Mouse (Mus musculus) thymus, postnatal 25 days (tissue): Measurements from ENCODE around the gene Olfr1138.

Experiments used
- DNase-seq: peaks from one replicate; pipeline ENCODE4 v3.0.0; 2022

Gene Olfr1138

DNA sequence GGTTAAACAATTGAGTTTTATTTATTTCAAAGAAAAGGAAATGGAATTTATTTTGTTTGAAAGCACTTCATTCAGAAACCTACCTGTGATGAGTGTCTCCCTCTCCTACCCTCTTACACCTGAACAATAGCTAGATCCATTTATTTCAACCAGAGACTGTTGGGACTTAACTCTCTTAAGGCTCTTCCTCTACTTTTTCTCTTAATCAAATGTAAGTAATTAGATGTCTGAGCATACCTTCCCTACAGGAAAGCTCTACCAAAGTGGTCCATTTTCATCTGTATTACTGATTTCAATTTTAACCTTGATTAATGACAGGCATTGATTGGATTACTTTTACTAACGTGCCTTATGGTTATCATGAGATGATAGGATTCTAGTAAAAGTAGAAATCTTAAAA is at the start of gene Olfr1138:
Olfr1138 (minus strand) TSS at position 101 of the 400 bp plus-strand sequence.
- no peak for DNase-seq

DNA sequence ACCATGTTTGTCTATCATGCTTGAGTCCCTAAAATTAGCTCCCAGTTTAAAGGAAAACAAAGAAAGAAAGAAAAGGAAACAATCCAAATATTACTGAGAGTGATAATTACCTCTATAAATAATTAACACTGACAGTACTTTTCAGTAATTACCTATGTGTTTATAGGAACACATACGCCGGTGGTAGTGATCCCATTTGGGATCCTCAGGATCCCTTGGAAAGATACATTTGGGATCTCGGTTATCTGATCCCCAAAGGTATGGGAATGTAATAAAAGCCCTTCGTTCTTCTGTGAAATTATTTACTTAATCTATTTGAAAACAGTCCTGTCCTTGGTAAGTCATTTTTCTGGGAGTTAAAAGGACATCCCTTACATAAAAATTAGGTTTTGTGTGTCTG is 39.4 kb upstream of the Olfr1138 start, which contains the start of gene Olfr152:
Olfr152 (plus strand) TSS at position 301 of the 400 bp plus-strand sequence.
- no peak for DNase-seq

DNA sequence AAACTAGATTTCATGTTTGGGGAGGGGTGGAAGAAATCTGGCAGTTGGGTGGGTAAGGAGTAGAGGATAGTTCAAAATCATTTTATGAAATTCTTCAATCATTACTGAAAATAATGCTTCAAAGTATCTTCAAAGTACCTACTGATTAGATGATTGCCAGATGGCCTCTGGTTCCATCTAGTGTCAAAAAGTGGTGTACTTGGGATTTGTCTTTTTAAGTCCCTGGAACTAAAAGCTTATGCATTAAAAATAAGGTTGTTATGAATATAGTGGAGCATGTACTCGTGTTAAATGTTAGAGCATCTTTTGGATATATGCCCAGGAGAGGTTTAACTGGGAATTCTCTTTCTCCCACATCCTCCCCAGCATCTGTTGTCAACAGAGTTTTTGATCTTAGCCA is 36.4 kb upstream of the Olfr1138 start:
- DNase-seq, result no peak

DNA sequence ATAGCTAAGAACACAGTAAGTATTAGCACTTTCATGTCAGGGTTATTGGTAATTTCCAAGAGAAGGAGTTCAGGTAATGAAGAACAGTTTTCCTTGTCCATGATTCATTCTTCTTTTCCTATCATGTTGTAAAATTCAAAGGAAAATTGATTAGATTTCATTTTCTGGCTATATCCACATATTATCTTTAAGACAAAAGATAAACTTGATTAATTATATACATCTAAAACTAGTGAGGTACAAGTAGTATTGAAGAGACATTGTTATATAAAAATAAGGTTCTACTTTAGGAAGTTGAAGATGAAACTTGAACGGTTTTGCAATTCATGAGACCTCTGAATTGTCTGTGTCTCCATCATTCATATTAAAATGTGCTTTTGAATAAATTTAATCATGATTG is 14.1 kb upstream of the Olfr1138 start, which contains the start of gene Olfr1141:
Olfr1141 (minus strand) TSS at position 101 of the 400 bp plus-strand sequence.
- no peak for DNase-seq

DNA sequence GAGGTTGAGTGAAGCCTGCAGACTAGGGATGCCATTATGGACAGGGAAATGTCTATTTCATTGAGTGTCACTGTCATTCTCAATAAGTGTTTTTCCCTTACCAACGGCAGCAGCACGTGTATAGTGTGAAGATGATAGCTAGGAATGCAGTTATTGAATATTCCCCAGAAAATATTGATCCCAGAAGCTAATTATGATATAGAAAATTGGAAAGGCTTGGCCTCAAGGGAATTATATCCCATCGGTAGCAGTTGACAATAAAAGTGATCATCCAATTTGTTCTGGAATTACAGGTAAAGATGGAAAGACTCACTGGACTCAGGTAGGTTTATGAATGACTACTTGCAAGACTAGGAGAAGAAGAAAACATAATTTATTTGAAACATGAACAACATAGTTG is 3.7 kb upstream of the Olfr1138 start, which contains the start of gene Olfr1140:
Olfr1140 (plus strand) TSS at position 301 of the 400 bp plus-strand sequence.
- no peak for DNase-seq

DNA sequence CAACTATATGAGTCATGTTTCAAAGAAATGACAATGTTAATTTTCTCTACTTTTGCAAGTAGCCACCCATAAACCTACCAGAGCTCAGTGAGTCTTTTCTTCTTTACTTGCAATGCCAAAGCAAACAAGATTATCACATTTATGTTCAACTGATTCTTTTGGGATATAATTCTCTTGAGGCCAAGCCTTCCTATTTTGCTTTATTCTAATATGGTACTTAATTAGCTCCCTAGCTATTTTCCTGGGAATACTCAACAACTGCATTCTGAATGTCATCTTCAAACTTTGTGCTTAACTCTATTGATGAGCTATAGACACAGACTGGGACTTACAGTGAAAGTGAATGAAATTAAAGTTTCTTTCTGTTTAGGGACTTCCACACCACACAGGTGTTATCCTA is 26.7 kb downstream of the Olfr1138 start, which contains the start of gene Olfr1137:
Olfr1137 (minus strand) TSS at position 101 of the 400 bp plus-strand sequence.
- no peak for DNase-seq

DNA sequence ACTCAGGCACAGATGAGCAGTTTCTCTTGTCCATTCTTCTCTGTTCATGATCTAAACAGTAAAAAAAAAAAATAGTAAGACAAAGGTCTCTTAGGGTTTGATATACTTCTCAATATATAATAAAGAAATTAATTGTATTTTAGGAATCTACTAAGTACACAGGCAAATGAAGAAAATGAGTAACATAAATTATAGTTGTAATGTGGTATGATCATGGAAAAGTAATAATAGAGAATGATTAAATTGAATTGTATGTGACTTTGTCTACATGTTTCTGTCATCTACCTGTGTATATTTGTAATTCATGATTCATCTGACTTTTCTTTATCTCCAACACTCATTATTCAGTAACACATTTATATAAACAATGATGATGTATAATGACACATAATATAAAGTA is 45.9 kb downstream of the Olfr1138 start, which contains the start of gene Olfr1136:
Olfr1136 (minus strand) TSS at position 101 of the 400 bp plus-strand sequence.
- no peak for DNase-seq
